Mouse (Mus musculus) neural tube, embryonic 14.5 days (tissue): ENCODE measurements around the gene Ino80b. TPM values are rescaled to one million over a fixed set of nuclear protein-coding genes. Genes with fewer than 3 reads are reported as not detected.
A peak's percentile ranks its signal among the peaks of the same experiment; 100 is the strongest.

ENCODE experiments used
- ATAC-seq: fragments of 200-750 bp; cut with Nextera tagmentation; 2 replicates; pipeline ENCODE4 v1.8.0; 2017; ENCODE audit warnings: low read depth, mild to moderate bottlenecking, moderate TSS enrichment, moderate library complexity
- H3K27ac ChIP-seq: fragments of 300-500 bp; sonication (generic); 2 replicates; pipeline ENCODE4 v1.5.1; 2014; ENCODE audit warnings: low read depth, mild to moderate bottlenecking, control low read depth, low read length, moderate library complexity, mixed read lengths
- H3K27me3 ChIP-seq: fragments of 300-500 bp; sonication (generic); 2 replicates; pipeline ENCODE4 v1.6.1; 2014; ENCODE audit warnings: low read length; ENCODE audit not compliant: control insufficient read depth, insufficient read depth
- H3K36me3 ChIP-seq: fragments of 300-500 bp; sonication (generic); 2 replicates; pipeline ENCODE4 v1.6.1; 2014; ENCODE audit warnings: low read length, mixed read lengths; ENCODE audit not compliant: control insufficient read depth, insufficient read depth
- H3K4me1 ChIP-seq: fragments of 300-500 bp; sonication (generic); 2 replicates; pipeline ENCODE4 v1.6.1; 2014; ENCODE audit warnings: low read length; ENCODE audit not compliant: control insufficient read depth, insufficient read depth
- H3K4me2 ChIP-seq: fragments of 300-500 bp; sonication (generic); 2 replicates; pipeline ENCODE4 v1.6.1; 2014; ENCODE audit warnings: mild to moderate bottlenecking, low read depth, low read length, control low read depth
- H3K4me3 ChIP-seq: fragments of 300-500 bp; sonication (generic); 2 replicates; pipeline ENCODE4 v1.5.1; 2014; ENCODE audit warnings: low read depth, low read length, control low read depth, mixed read lengths
- H3K9ac ChIP-seq: fragments of 300-500 bp; sonication (generic); replicated peaks from 2 replicates; pipeline ENCODE4 v1.6.1; 2014; ENCODE audit warnings: low read depth, mild to moderate bottlenecking, control low read depth, low read length, mixed read lengths
- H3K9me3 ChIP-seq: fragments of 300-500 bp; sonication (generic); 2 replicates; pipeline ENCODE4 v1.6.1; 2016; ENCODE audit warnings: low read length; ENCODE audit not compliant: control insufficient read depth
- WGBS: fragments of 180-500 bp; shearing (Covaris S2); extraction: QIAGEN DNeasy Blood & Tissue Kit; methylation state at CpG from one replicate; pipeline ENCODE4 v1.1.7; 2014; 5-methylcytosine and 5-hydroxymethylcytosine counted together
- polyA plus RNA-seq: library from polyadenylated mRNA; unstranded; fragments of >200 nt; fragmentation: Nextera tagmentation; extraction: Ambion mirVana; gene quantifications from 2 replicates; pipeline ENCODE4 v1.2.1, GENCODE M21; 2014

Ino80b gene
- polyA plus RNA-seq, 1 experiment from 2014 or later = 13.5 TPM

GRCm38 (mm10) chr6:83104158-83104557 is 21.1 kb downstream of the Ino80b start:
- no peaks in the 10 kb centered on the region for H3K9me3 ChIP-seq
- peaks cover 24% of the 10 kb centered on the region for H3K4me1 ChIP-seq
- no peak overlapping the region for H3K9ac ChIP-seq
- WGBS = 80% methylated on average over 4 of the region's 4 CpGs
- peaks cover 3% of the 10 kb centered on the region; the same call in 1 of the 2 replicates for H3K27me3 ChIP-seq
- no peaks in the 10 kb centered on the region for H3K36me3 ChIP-seq
- ATAC-seq = no peak
- H3K4me3 ChIP-seq = no peak overlapping the region
- H3K27ac ChIP-seq = no peak overlapping the region
- H3K4me2 ChIP-seq = no peak overlapping the region

GRCm38 (mm10) chr6:83103130-83103650 is 22.0 kb downstream of the Ino80b start:
- H3K27ac ChIP-seq = no peak overlapping the region
- H3K4me3 ChIP-seq = peak overlapping the region; percentile 53; the same call in 1 of the 2 replicates
- H3K4me1 ChIP-seq = peaks cover 19% of the 10 kb centered on the region
- H3K9ac ChIP-seq = 0 out of 2 replicates have a peak overlapping the region, but pooled peaks have one; percentile 28
- WGBS = 48% methylated on average over 11 of the region's 11 CpGs
- peak overlapping the region; percentile 74 for H3K4me2 ChIP-seq
- no peaks in the 10 kb centered on the region for H3K9me3 ChIP-seq
- peaks cover 3% of the 10 kb centered on the region; the same call in 1 of the 2 replicates for H3K27me3 ChIP-seq
- H3K36me3 ChIP-seq = no peaks in the 10 kb centered on the region
- ATAC-seq = no peak

GRCm38 (mm10) chr6:83101688-83102556 is 23.3 kb downstream of the Ino80b start:
- peak; percentile 82 for ATAC-seq
- WGBS = under 1% methylated on average over 65 of the region's 74 CpGs
- H3K27ac ChIP-seq = peak overlapping the region; percentile 76
- no peaks in the 10 kb centered on the region for H3K9me3 ChIP-seq
- no peaks in the 10 kb centered on the region for H3K36me3 ChIP-seq
- H3K4me3 ChIP-seq = peak overlapping the region; percentile 53
- peak overlapping the region; percentile 78 for H3K9ac ChIP-seq
- H3K27me3 ChIP-seq = peaks cover 3% of the 10 kb centered on the region; the same call in 1 of the 2 replicates
- peaks cover 16% of the 10 kb centered on the region for H3K4me1 ChIP-seq
- H3K4me2 ChIP-seq = peak overlapping the region; percentile 74

- no peaks in the 10 kb centered on the region for H3K9me3 ChIP-seq
- WGBS = under 1% methylated on average over 25 of the region's 25 CpGs
- peak within 1 kb of the TSS; percentile 78 for H3K9ac ChIP-seq
- peak within 1 kb of the TSS; percentile 76 for H3K27ac ChIP-seq
- peak; percentile 91 for ATAC-seq
- peaks cover 16% of the 10 kb centered on the region for H3K4me1 ChIP-seq
- H3K4me2 ChIP-seq = peak within 1 kb of the TSS; percentile 74
- H3K4me3 ChIP-seq = peak within 1 kb of the TSS; percentile 53
- no peaks in the 10 kb centered on the region for H3K36me3 ChIP-seq
- H3K27me3 ChIP-seq = peaks cover 3% of the 10 kb centered on the region; the same call in 1 of the 2 replicates
Observed at GRCm38 (mm10) chr6:83101316-83101687, 23.9 kb downstream of the Ino80b start, which contains the start of the genes Ccdc142 and Gm42688. TSS of gene Ccdc142 (plus strand) at chr6:83101601. TSS of gene Gm42688 (plus strand) at chr6:83101617.

GRCm38 (mm10) chr6:83098411-83098810 is 26.8 kb downstream of the Ino80b start:
- peaks cover 3% of the 10 kb centered on the region; the same call in 1 of the 2 replicates for H3K27me3 ChIP-seq
- H3K4me3 ChIP-seq = no peak overlapping the region
- no peak overlapping the region for H3K4me2 ChIP-seq
- peaks cover 16% of the 10 kb centered on the region for H3K4me1 ChIP-seq
- no peak for ATAC-seq
- no peak overlapping the region for H3K9ac ChIP-seq
- WGBS = 63% methylated on average over 2 of the region's 2 CpGs
- no peaks in the 10 kb centered on the region for H3K36me3 ChIP-seq
- H3K9me3 ChIP-seq = no peaks in the 10 kb centered on the region
- no peak overlapping the region for H3K27ac ChIP-seq

- H3K9me3 ChIP-seq = no peaks in the 10 kb centered on the region
- no peak for ATAC-seq
- WGBS = 47% methylated on average over 6 of the region's 6 CpGs
- H3K27ac ChIP-seq = no peak overlapping the region
- no peaks in the 10 kb centered on the region for H3K36me3 ChIP-seq
- H3K4me2 ChIP-seq = no peak overlapping the region
- H3K9ac ChIP-seq = no peak overlapping the region
- no peak overlapping the region for H3K4me3 ChIP-seq
- H3K4me1 ChIP-seq = no peaks in the 10 kb centered on the region; the same call in 1 of the 2 replicates
- no peaks in the 10 kb centered on the region for H3K27me3 ChIP-seq
Observed at GRCm38 (mm10) chr6:83095968-83096367, 29.3 kb downstream of the Ino80b start.

GRCm38 (mm10) chr6:83092416-83093127 is 32.7 kb downstream of the Ino80b start:
- H3K4me2 ChIP-seq = no peak overlapping the region
- H3K27ac ChIP-seq = no peak overlapping the region
- WGBS = 41% methylated on average over 6 of the region's 6 CpGs
- H3K4me1 ChIP-seq = no peaks in the 10 kb centered on the region
- H3K9me3 ChIP-seq = no peaks in the 10 kb centered on the region
- H3K36me3 ChIP-seq = no peaks in the 10 kb centered on the region
- ATAC-seq = no peak
- H3K9ac ChIP-seq = no peak overlapping the region
- H3K27me3 ChIP-seq = peaks cover 19% of the 10 kb centered on the region
- no peak overlapping the region for H3K4me3 ChIP-seq

- H3K9ac ChIP-seq = no peak overlapping the region
- peak overlapping the region; percentile 22; the same call in 1 of the 2 replicates for H3K4me2 ChIP-seq
- H3K4me3 ChIP-seq = peak overlapping the region; percentile 7; the same call in 1 of the 2 replicates
- no peaks in the 10 kb centered on the region for H3K4me1 ChIP-seq
- H3K27ac ChIP-seq = no peak overlapping the region
- H3K27me3 ChIP-seq = peaks cover 47% of the 10 kb centered on the region
- ATAC-seq = no peak
- no peaks in the 10 kb centered on the region for H3K36me3 ChIP-seq
- H3K9me3 ChIP-seq = no peaks in the 10 kb centered on the region
- WGBS = 8% methylated on average over 9 of the region's 9 CpGs
Observed at GRCm38 (mm10) chr6:83087926-83088260, 37.3 kb downstream of the Ino80b start.
